Mouse (Mus musculus): Measurements from ENCODE around the gene P2ry6.

DNA sequence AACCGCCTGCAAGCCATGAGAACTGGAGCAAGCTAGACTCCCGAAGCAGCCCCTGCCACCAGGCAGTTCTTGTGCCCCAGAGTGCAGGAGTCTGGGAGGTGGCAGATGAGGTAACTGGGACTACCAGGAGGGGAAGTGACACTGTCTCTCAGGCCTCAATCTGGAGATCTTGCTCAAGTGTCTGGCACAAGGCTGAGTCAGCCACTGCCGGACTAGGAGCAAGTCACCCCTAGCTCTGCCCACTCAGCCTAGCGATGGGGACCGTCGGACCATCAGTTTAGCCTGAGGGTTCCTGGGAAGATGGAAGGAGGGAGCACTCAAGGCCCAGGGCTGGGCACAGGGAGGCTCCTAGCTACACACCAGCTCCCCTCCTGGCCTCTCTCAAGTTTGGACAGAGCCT is 10.2 kb downstream of the P2ry6 start:
- no peak for TF ChIP-seq POLR2A (IDR thresholded peaks at IDR 0.05; ENCODE audit: extremely low read depth, insufficient read depth, low read length)
- TF ChIP-seq CTCF (IDR thresholded peaks at IDR 0.05; ENCODE audit: low read depth, low read length) = no peak
